Mouse (Mus musculus) testis, adult 2 months (tissue): ENCODE results near the gene Abi3. TPM values are rescaled to one million over a fixed set of nuclear protein-coding genes. Genes with fewer than 3 reads are reported as not detected.

Source experiments
- H3K27ac ChIP-seq: fragments of 200-500 bp; 2 replicates; pipeline ENCODE4 v1.5.1; 2012; ENCODE audit warnings: low read depth, low read length; ENCODE audit not compliant: control insufficient read depth, insufficient read depth
- H3K27me3 ChIP-seq: fragments of 200-500 bp; 2 replicates; pipeline ENCODE4 v1.6.1; 2012; ENCODE audit warnings: mild to moderate bottlenecking, low read length, moderate library complexity; ENCODE audit not compliant: control insufficient read depth, insufficient read depth
- H3K36me3 ChIP-seq: fragments of 200-500 bp; 2 replicates; pipeline ENCODE4 v1.6.1; 2012; ENCODE audit warnings: mild to moderate bottlenecking, low read length; ENCODE audit not compliant: control insufficient read depth, insufficient read depth
- H3K4me1 ChIP-seq: fragments of 200-500 bp; 2 replicates; pipeline ENCODE4 v1.6.1; 2012; ENCODE audit warnings: low read length; ENCODE audit not compliant: control insufficient read depth, insufficient read depth
- H3K4me3 ChIP-seq: fragments of 200-500 bp; 2 replicates; pipeline ENCODE4 v1.5.1; 2012; ENCODE audit warnings: low read depth, mild to moderate bottlenecking, low read length, moderate library complexity, mixed read lengths; ENCODE audit not compliant: control insufficient read depth
- CTCF ChIP-seq: fragments of 200-500 bp; IDR thresholded peaks from 2 replicates; pipeline ENCODE4 v1.5.1; 2012; ENCODE audit warnings: low read depth, mild to moderate bottlenecking, inconsistent platforms, low read length, moderate library complexity; ENCODE audit not compliant: control insufficient read depth, insufficient read depth, insufficient replicate concordance
- POLR2A ChIP-seq: fragments of 200-500 bp; IDR thresholded peaks from 2 replicates; pipeline ENCODE4 v1.6.1; 2012; ENCODE audit warnings: low read depth, mild to moderate bottlenecking, inconsistent platforms, low read length, moderate library complexity; ENCODE audit not compliant: control insufficient read depth
- polyA plus RNA-seq: library from polyadenylated mRNA; depleted of rRNA; stranded (reverse); fragments of >200 nt; gene quantifications from 2 replicates; pipeline ENCODE4 v1.2.3, GENCODE M21; 2012

Gene Abi3
- polyA plus RNA-seq, 1 experiment, result 0.93 TPM

GRCm38 (mm10) chr11:95833006-95833570 lies 9.2 kb downstream of the Abi3 start:
- Histone ChIP-seq H3K4me1 (peaks cover 9% of the 10 kb centered on the region), H3K27me3 (no peaks in the 10 kb centered on the region), H3K4me3 (no peak overlapping the region), H3K36me3 (no peaks in the 10 kb centered on the region), H3K27ac (no peak overlapping the region)
- TF ChIP-seq CTCF, result no peak
- TF ChIP-seq POLR2A, result no peak

- H3K4me1 ChIP-seq, result peaks cover 9% of the 10 kb centered on the region
Observed at GRCm38 (mm10) chr11:95832129-95833005, 9.9 kb downstream of the Abi3 start.

GRCm38 (mm10) chr11:95831641-95832040 lies 10.6 kb downstream of the Abi3 start:
- no peak overlapping the region for H3K27ac ChIP-seq
- TF ChIP-seq POLR2A (no peak), CTCF (no peak)
- peaks cover 9% of the 10 kb centered on the region for H3K4me1 ChIP-seq
- no peak overlapping the region for H3K4me3 ChIP-seq
- no peaks in the 10 kb centered on the region for H3K27me3 ChIP-seq
- no peaks in the 10 kb centered on the region for H3K36me3 ChIP-seq

More at GRCm38 (mm10) chr11:95832129-95833005, 9.9 kb downstream of the Abi3 start:
- H3K4me3 ChIP-seq, result no peak overlapping the region
- TF ChIP-seq CTCF (no peak), POLR2A (no peak)
- no peaks in the 10 kb centered on the region for H3K36me3 ChIP-seq
- no peak overlapping the region for H3K27ac ChIP-seq
- H3K27me3 ChIP-seq, result no peaks in the 10 kb centered on the region

GRCm38 (mm10) chr11:95831276-95831619 lies 11.0 kb downstream of the Abi3 start:
- H3K36me3 ChIP-seq, result no peaks in the 10 kb centered on the region
- H3K27ac ChIP-seq, result no peak overlapping the region
- H3K4me1 ChIP-seq, result peaks cover 9% of the 10 kb centered on the region
- peak overlapping the region; percentile 10; the same call in 1 of the 2 replicates for H3K4me3 ChIP-seq
- no peak for TF ChIP-seq CTCF
- no peak for TF ChIP-seq POLR2A
- H3K27me3 ChIP-seq, result no peaks in the 10 kb centered on the region

GRCm38 (mm10) chr11:95830411-95831275 lies 11.6 kb downstream of the Abi3 start:
- Histone ChIP-seq H3K27me3 (no peaks in the 10 kb centered on the region), H3K36me3 (no peaks in the 10 kb centered on the region), H3K4me1 (peaks cover 9% of the 10 kb centered on the region), H3K27ac (no peak overlapping the region), H3K4me3 (peak overlapping the region; percentile 10)
- TF ChIP-seq CTCF, result no peak
- TF ChIP-seq POLR2A, result no peak

GRCm38 (mm10) chr11:95829526-95830050 lies 12.7 kb downstream of the Abi3 start:
- no peak overlapping the region for H3K4me3 ChIP-seq
- H3K36me3 ChIP-seq, result no peaks in the 10 kb centered on the region
- no peak for TF ChIP-seq POLR2A
- no peak for TF ChIP-seq CTCF
- no peaks in the 10 kb centered on the region; the same call in 1 of the 2 replicates for H3K27me3 ChIP-seq
- H3K4me1 ChIP-seq, result peaks cover 15% of the 10 kb centered on the region
- no peak overlapping the region for H3K27ac ChIP-seq
